Mouse (Mus musculus) ES-Bruce4 (cell line): ENCODE results near the gene Hnrnpu.

Source experiments
- CTCF ChIP-seq: IDR thresholded peaks from one replicate; pipeline ENCODE4 v1.8.1; 2011; ENCODE audit warnings: low read depth, low read length
- POLR2A ChIP-seq: IDR thresholded peaks from one replicate; pipeline ENCODE4 v1.8.1; 2011; ENCODE audit warnings: low read length; ENCODE audit not compliant: insufficient read depth

GRCm38 (mm10) chr1:178276054-178276911 is 61.3 kb downstream of the Hnrnpu start:
- TF ChIP-seq CTCF (no peak), POLR2A (no peak)
